Mouse (Mus musculus) kidney, adult 2 months (tissue): Measurements from ENCODE around the gene Stk38.

Experiments
- CTCF ChIP-seq: fragments of 200-500 bp; conservative IDR thresholded peaks from 2 replicates; pipeline ENCODE4 v1.5.1; 2011; ENCODE audit warnings: low read depth, mild to moderate bottlenecking, control low read depth, low read length, moderate library complexity, mixed read lengths; ENCODE audit not compliant: insufficient read depth, insufficient read length
- POLR2A ChIP-seq: fragments of 200-500 bp; IDR thresholded peaks from one replicate; pipeline ENCODE4 v1.6.1; 2011; ENCODE audit warnings: low read depth, low read length, control low read depth

- TF ChIP-seq CTCF: no peak
- peak; percentile 27 for TF ChIP-seq POLR2A
These were observed 55.7 kb downstream of the Stk38 start, which contains the start of gene Kctd20 for GRCm38 (mm10) chr17:28951831-28952799.
